Mouse (Mus musculus) gastrocnemius, postnatal 25 days (tissue): Measurements from ENCODE around the gene Dgat2l6. TPM values are rescaled to one million over a fixed set of nuclear protein-coding genes. Genes with fewer than 3 reads are reported as not detected.

Source experiments
- DNase-seq: peaks from one replicate; pipeline ENCODE4 v3.0.0; 2022
- long read RNA-seq, 2 experiments: library from polyadenylated mRNA; stranded (forward); transcript quantifications; one replicate each; pipeline ENCODE4 v2.0.0; 2021
- total RNA-seq, 2 experiments: library from RNA; stranded (reverse); gene quantifications; 1 replicate in 1 of 2; 2 replicates in 1 of 2; pipeline ENCODE4 v1.2.3; 2021

Dgat2l6 gene
- total RNA-seq = under 1 TPM; 0.11 to 0.20 TPM
- long read RNA-seq, experiment 1, partial matches to known transcripts = 0 of 1 reads
- long read RNA-seq, experiment 1, other reads (novel, unspliced or antisense) = 1 of 1 reads
- long read RNA-seq, experiment 2 = 0 reads

DNA sequence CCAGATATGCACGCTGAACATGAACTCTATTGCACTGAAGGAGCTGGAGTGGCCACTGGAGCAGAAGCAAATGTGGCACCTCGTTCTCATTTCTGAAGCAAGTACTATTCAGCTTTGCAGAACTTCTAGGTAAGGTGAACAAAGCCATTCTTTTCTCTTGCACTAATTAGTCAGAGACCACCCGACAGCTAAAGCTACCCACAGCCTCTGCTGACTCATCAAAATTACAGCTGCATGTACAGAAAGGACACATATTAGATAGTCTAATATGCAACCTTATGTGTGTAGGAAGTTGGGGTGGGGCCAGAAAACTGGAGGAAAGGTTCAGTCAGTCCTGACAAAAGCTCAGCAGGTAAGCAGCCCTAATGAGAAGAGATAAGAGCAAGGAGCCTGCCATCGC is at the start of gene Dgat2l6:
TSS of gene Dgat2l6 (plus strand) at position 368 of the 400 bp plus-strand sequence.
- no peak for DNase-seq

DNA sequence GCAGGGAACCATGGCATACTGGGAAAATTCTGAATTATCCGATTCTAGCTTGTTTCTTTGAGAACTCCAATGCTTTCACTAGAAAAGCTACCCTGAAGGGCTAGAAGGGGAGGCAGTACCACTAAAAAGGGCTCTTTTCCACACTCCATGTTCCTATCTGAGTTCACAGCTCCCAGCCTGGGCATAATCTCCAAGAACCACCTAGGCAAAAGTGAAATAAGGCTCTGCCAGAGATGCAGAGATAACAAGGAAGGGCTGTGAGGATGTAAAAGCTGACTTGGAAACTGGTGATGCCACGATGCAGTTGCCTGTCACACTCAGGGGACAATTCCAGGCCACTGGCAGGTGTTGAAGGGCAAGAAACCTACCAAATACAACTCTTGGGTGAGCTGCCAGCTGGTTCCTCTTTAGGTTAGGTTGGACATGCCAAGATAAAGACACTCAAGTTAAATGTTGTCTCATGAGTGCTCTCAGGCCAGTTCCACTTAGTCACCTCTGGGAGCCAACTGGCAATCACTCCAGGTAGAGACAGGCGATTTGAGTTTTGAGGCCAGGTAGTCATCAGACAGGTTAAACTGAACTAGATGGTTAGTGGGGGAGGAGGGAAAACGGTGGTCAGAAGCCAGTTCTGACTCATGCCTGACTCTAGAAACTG is 48.9 kb upstream of the Dgat2l6 start:
- DNase-seq = no peak

GRCm38 (mm10) chrX:100480317-100480716 is 44.3 kb upstream of the Dgat2l6 start:
- peak; percentile 47 for DNase-seq

- no peak for DNase-seq
These were observed 31.1 kb upstream of the Dgat2l6 start for GRCm38 (mm10) chrX:100493500-100494067.

DNA sequence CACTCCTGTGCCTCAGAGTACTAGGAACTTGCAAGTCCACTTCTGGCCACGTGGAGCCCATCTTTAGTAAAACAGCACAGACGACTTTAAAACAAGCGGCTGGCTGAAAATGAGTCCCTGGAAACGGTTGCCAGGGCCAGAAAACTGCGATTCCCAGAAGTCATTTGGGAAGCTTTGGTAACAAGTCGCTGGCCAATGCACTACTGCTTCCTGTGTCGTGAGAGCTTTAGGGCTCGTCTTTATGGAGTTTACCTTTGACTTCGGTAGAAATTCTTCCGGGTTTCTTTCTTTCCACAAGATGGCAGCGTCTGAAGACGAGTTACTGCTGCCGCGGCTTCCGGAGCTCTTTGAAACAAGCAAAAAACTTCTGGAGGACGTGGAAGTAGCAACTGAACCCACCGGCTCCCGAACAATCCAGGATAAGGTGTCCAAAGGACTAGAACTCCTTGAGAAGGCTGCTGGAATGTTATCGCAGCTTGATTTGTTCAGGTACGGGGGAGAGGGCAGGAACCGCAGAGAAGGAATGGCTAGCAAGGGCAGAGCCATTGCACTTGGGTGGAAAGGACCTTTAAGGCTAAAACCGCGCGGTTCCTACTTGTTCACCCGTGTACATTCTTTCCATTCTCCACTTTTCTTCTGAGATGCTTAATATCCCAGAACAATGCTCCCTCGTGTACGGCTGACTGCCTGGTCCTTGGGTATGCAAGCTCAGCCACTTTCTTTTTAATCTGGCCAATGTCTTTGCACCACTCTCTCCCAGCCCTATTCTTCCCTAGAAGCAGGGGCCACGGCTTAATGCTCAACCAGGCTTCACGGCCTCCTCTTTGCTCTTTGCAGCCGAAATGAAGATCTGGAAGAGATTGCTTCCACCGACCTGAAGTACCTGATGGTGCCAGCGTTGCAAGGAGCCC is 30.3 kb upstream of the Dgat2l6 start, which contains the start of gene Igbp1:
TSS of gene Igbp1 (plus strand) at position 224 of the 911 bp plus-strand sequence.
- DNase-seq = peak; percentile 79

- no peak for DNase-seq
These were observed 20.3 kb upstream of the Dgat2l6 start for GRCm38 (mm10) chrX:100504175-100504851.

DNA sequence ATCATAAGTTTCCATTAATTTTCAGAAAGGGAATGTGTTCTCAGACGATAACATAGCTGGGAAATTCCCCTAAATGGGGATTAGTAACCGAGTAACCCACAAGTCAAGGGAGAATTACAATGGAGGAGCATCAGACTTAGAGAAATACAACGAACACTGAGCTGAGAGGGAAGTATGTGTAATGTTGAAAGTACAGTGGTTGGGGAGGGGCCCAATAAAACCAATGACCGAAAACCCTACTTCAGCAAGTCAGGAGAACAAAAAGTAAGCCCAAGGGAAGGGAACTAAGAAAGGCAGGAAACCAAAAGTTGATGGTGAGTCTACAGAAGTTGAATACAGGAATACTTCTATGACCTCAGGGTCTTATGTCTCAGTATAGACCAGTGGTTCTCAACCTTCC is 16.5 kb upstream of the Dgat2l6 start:
- DNase-seq = no peak

DNA sequence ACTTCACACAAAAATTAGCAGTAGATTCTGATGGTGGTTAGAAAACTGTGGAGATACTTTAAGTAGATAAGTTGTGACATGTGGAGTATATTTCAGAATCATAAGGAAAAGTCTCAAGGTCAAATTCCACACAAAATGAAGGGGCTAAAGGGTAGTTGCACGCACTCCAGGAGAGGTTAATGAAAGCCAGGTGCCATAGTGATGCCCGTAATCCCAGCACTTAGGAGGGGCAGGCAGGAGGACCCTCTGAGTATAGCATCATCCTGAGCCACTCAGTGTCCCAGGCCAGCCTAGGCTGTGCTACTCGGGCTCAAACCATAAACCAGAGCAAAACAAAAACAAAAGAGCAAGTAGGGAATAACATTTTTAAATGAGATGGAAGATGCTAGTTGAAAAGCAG is 14.7 kb upstream of the Dgat2l6 start:
- no peak for DNase-seq

DNA sequence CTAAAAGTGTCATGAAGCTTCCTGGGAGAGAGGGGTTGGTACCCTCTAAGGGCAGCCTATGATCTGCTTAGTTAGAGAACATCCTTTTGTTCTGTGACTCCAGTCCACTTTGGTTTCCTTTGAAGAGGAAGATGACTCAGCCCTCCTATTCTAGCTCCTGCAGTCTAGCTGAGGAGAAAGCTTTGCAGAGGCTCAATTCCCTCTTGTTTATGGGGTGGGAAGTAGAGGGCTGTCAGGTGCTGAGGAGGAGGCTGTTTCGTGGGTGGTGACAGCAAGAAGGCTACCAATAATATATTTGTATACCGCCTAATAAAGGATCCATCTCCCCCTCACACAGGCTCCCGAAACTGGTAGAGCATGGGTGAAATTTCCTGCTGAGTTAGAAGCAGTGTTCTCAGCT is 8.0 kb upstream of the Dgat2l6 start:
- DNase-seq = no peak

- DNase-seq = no peak
These were observed 7.0 kb upstream of the Dgat2l6 start for GRCm38 (mm10) chrX:100517626-100518025.

GRCm38 (mm10) chrX:100518532-100518931 is 6.1 kb upstream of the Dgat2l6 start:
- no peak for DNase-seq

DNA sequence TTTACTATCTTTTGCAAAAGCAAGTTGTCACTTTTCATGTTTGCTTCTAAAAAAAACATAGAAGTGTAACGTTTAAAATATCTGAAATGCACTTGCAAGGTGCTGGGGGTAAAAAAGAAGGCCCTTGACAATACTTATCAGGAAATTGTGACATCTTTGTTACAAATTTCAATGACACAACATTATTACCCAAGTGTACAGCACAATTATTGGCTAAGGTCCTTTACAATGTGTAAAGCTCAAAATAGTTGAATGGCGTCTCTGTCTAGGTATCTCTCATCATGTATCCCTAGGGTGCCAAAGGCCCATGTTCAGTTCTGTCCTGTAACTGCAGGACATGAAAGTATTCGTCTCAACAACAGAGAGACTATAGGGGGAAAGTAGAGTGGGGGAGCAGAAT is 31.4 kb downstream of the Dgat2l6 start:
- no peak for DNase-seq

- no peak for DNase-seq
These were observed 41.1 kb downstream of the Dgat2l6 start for GRCm38 (mm10) chrX:100565696-100566095.

- DNase-seq = no peak
These were observed 47.3 kb downstream of the Dgat2l6 start, which contains the start of gene Awat1 for GRCm38 (mm10) chrX:100571951-100572350. Gene Awat1, plus strand, starts transcription at chrX:100572251.

- DNase-seq = no peak
These were observed 70.2 kb downstream of the Dgat2l6 start, which contains the start of gene P2ry4 for GRCm38 (mm10) chrX:100594791-100595190. Gene P2ry4, minus strand, starts transcription at chrX:100594869.

Other genes starting within 250 kb of the Dgat2l6 start
- not detected for gene Otud6a, start 95.8 kb upstream of the Dgat2l6 start, total RNA-seq
- under 1 TPM in 1 of 2 experiments, not detected in 1; 0.13 TPM for gene Awat2, start 82.1 kb upstream of the Dgat2l6 start, total RNA-seq
- 10 to 100 TPM; 30.5 to 36.0 TPM for gene Igbp1, start 30.5 kb upstream of the Dgat2l6 start, total RNA-seq
- gene Awat1, start 47.4 kb downstream of the Dgat2l6 start, total RNA-seq = not detected
- gene P2ry4, start 70.0 kb downstream of the Dgat2l6 start, total RNA-seq = not detected
- gene Arr3, start 80.7 kb downstream of the Dgat2l6 start, total RNA-seq = not detected
- gene Kif4, start 100.9 kb downstream of the Dgat2l6 start, total RNA-seq = under 1 TPM; 0.15 to 0.46 TPM
- gene Pdzd11, start 101.7 kb downstream of the Dgat2l6 start, total RNA-seq = 10 to 100 TPM; 16.6 to 16.7 TPM
- not detected for gene Gdpd2, start 205.0 kb downstream of the Dgat2l6 start, total RNA-seq
- gene Dlg3, start 242.9 kb downstream of the Dgat2l6 start, total RNA-seq = 1 to 10 TPM; 1.1 TPM